Mouse (Mus musculus) embryonic facial prominence, embryonic 11.5 days (tissue): ENCODE measurements around the gene Ryr1. TPM values are rescaled to one million over a fixed set of nuclear protein-coding genes. Genes with fewer than 3 reads are reported as not detected.

Experiments used
- ATAC-seq: fragments of 200-750 bp; cut with Nextera tagmentation; replicated peaks from 2 replicates; pipeline ENCODE4 v1.8.0; 2017; ENCODE audit warnings: low read depth; ENCODE audit not compliant: insufficient number of reproducible peaks, low FRiP score, low TSS enrichment
- DNase-seq: peaks from one replicate; pipeline ENCODE4 v3.0.0-alpha.2; 2015; ENCODE audit warnings: low spot score
- H3K27ac ChIP-seq: fragments of 300-500 bp; sonication (generic); replicated peaks from 2 replicates; pipeline ENCODE4 v1.5.1; 2014; ENCODE audit warnings: mild to moderate bottlenecking, low read depth, low read length, control low read depth
- H3K27me3 ChIP-seq: fragments of 300-500 bp; sonication (generic); 2 replicates; pipeline ENCODE4 v1.6.1; 2014; ENCODE audit warnings: mild to moderate bottlenecking, low read length, moderate library complexity, mixed read lengths; ENCODE audit not compliant: control insufficient read depth, insufficient read depth
- H3K36me3 ChIP-seq: fragments of 300-500 bp; sonication (generic); replicated peaks from 2 replicates; pipeline ENCODE4 v1.6.1; 2014; ENCODE audit warnings: low read depth, mild to moderate bottlenecking, low read length, moderate library complexity, mixed read lengths; ENCODE audit not compliant: control insufficient read depth, insufficient read depth
- H3K4me1 ChIP-seq: fragments of 300-500 bp; sonication (generic); 2 replicates; pipeline ENCODE4 v1.6.1; 2014; ENCODE audit warnings: low read length, mixed read lengths; ENCODE audit not compliant: control insufficient read depth, insufficient read depth
- H3K4me2 ChIP-seq: fragments of 300-500 bp; sonication (generic); 2 replicates; pipeline ENCODE4 v1.6.1; 2014; ENCODE audit warnings: low read depth, mild to moderate bottlenecking, control low read depth, low read length, moderate library complexity
- H3K4me3 ChIP-seq: fragments of 300-500 bp; sonication (generic); 2 replicates; pipeline ENCODE4 v1.5.1; 2014; ENCODE audit warnings: low read depth, low read length, control low read depth
- H3K9ac ChIP-seq: fragments of 300-500 bp; sonication (generic); replicated peaks from 2 replicates; pipeline ENCODE4 v1.6.1; 2014; ENCODE audit warnings: mild to moderate bottlenecking, control low read depth, low read length
- H3K9me3 ChIP-seq: fragments of 300-500 bp; sonication (generic); replicated peaks from 2 replicates; pipeline ENCODE4 v1.6.1; 2016; ENCODE audit warnings: mild to moderate bottlenecking, low read length, inconsistent platforms, mixed read lengths; ENCODE audit not compliant: control insufficient read depth
- WGBS: fragments of 180-500 bp; shearing (Covaris S2); extraction: QIAGEN DNeasy Blood & Tissue Kit; methylation state at CpG from one replicate; pipeline ENCODE4 v1.1.7; 2014; 5-methylcytosine and 5-hydroxymethylcytosine counted together
- polyA plus RNA-seq: library from polyadenylated mRNA; unstranded; fragments of >200 nt; fragmentation: Nextera tagmentation; extraction: Ambion mirVana; gene quantifications from 2 replicates; pipeline ENCODE4 v1.2.1, GENCODE M21; 2014

The Ryr1 gene
- polyA plus RNA-seq, 1 experiment from 2014 or later, result 0.98 TPM

DNA sequence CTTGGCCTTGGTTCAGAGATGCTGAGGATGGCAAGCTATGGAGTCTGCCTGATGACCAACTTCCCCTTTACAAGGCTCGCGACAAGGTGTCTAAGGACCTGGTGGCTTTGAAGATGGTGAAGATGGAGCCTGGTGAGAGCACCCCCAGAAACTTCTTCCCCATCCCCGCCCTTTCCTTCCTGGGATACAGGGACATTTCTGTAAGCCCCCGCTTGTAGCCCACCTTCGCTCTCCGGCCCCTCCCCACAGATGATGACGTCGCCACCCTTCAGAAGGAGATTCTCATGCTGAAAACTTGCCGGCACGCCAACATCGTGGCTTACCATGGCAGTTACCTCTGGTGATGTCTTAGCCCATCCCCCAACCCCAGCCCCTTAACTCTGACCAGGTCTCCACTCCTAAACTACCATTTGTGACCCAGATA lies 141.8 kb downstream of the Ryr1 start:
- DNase-seq (no peak), ATAC-seq (no peak)
- Histone ChIP-seq H3K27me3 (no peaks in the 10 kb centered on the region), H3K36me3 (no peaks in the 10 kb centered on the region), H3K4me3 (no peak overlapping the region), H3K9ac (no peak overlapping the region), H3K27ac (no peak overlapping the region), H3K9me3 (no peaks in the 10 kb centered on the region), H3K4me1 (no peaks in the 10 kb centered on the region; the same call in 1 of the 2 replicates), H3K4me2 (no peak overlapping the region; the same call in 1 of the 2 replicates)
- WGBS, result 74% methylated on average over 11 of the region's 11 CpGs

DNA sequence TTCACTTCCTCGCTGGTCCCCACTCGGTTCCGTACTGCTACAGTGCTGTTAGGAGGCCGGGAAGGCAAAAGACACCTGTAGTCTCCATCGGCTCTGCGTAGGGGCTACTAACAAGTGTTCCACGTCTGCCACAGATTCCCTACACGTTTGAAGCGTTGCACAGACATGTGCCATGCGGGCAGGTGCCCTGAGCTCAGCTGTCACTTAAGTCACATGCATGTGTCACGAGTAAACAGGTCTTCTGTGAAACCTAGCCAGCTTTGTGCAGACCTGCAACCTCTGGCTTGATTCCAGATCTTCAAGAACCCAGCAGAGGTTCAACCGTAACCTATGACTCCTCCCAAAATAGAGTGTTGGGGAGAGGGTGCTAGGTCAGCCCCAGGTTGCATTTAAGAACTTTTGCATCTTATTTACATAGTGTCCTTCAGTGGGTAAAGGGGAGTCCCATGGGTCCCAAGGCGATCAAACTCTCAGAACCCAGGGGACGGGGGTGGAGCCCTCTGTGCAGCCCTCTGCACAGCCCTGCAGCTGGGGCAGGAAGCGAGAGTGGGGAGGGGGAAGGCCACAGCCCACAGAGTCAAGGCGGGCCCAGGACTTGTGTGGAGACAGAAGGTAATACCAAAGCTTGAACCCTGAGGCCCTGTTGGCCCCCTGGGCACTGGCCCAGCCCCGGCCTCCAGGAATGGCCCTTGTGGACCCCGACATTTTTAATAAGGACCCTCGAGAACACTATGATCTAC lies 142.5 kb downstream of the Ryr1 start:
- H3K27me3 ChIP-seq, result no peaks in the 10 kb centered on the region
- no peaks in the 10 kb centered on the region for H3K9me3 ChIP-seq
- H3K4me3 ChIP-seq, result peak overlapping the region; percentile 53
- DNase-seq (no peak), ATAC-seq (peak; percentile 42)
- 13% methylated on average over 19 of the region's 19 CpGs for WGBS
- H3K4me2 ChIP-seq, result peak overlapping the region; percentile 74
- peak overlapping the region; percentile 79 for H3K9ac ChIP-seq
- peak overlapping the region; percentile 38; the same call in 1 of the 2 replicates for H3K27ac ChIP-seq
- H3K4me1 ChIP-seq, result no peaks in the 10 kb centered on the region; the same call in 1 of the 2 replicates
- no peaks in the 10 kb centered on the region; the same call in 1 of the 2 replicates for H3K36me3 ChIP-seq

DNA sequence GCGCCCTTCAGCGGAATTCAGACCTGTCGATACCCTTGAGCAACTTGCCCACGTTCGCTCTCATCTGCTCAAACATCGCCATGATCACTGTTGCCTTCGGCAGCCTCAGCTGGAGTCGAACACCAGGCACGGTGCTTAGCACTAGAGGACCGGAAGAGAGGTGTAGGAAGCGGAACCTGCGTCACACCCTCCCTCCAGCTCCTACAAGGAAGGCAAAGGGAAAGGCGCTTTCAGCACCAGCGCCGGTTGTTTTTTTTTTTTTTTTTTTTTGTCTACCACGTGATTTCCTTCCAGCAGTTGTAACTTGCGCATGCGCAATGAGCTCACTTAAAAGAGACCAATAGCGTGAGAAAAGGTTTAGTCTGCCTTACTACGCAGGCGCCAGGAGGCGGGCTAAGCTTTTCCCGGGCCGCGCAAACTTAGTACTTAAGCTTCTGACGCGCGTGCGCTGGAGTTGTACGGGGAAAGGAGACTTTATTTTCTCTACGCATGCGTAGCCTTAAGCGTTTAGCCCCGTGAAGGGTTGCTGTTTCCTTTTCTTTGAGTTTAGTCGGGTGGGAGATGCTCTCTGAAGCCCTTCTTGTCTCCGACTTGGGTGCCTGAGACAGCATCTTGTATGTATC lies 143.2 kb downstream of the Ryr1 start, which contains the start of the genes Eif3k and Map4k1:
TSS of gene Eif3k (minus strand) at position 214 of the 623 bp plus-strand sequence.
TSS of gene Map4k1 (plus strand) at position 400 of the 623 bp plus-strand sequence.
- H3K4me2 ChIP-seq, result peak within 1 kb of the TSS; percentile 84
- H3K9me3 ChIP-seq, result no peaks in the 10 kb centered on the region
- ATAC-seq, result peak; percentile 94
- H3K9ac ChIP-seq, result peak within 1 kb of the TSS; percentile 79
- no peaks in the 10 kb centered on the region; the same call in 1 of the 2 replicates for H3K36me3 ChIP-seq
- no peaks in the 10 kb centered on the region; the same call in 1 of the 2 replicates for H3K4me1 ChIP-seq
- peak; percentile 100 for DNase-seq
- under 1% methylated on average over 36 of the region's 36 CpGs for WGBS
- peak within 1 kb of the TSS; percentile 53 for H3K4me3 ChIP-seq
- peak within 1 kb of the TSS; percentile 38; the same call in 1 of the 2 replicates for H3K27ac ChIP-seq
- H3K27me3 ChIP-seq, result no peaks in the 10 kb centered on the region

DNA sequence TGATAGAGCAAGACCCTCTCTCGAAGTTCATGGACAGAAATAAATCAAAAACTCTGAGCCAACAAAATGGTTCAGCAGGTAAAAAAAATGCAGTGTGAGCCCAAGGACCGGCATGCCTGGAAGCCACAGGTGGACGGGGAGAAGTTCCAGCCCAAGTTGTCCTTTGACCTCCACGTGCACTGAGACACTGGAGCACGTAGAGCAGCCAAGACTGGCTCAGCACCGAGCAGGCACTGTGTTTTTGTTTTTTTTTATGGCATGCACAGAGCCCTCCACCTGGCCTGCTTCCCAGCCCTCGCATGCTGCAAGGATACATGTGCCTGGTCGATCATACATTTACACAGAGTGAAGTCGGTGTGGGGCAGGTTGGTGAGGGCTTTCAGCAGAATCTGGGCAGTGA lies 147.4 kb downstream of the Ryr1 start:
- Histone ChIP-seq H3K27ac (no peak overlapping the region), H3K4me3 (no peak overlapping the region), H3K9me3 (no peaks in the 10 kb centered on the region), H3K36me3 (peaks cover 3% of the 10 kb centered on the region; the same call in 1 of the 2 replicates), H3K4me1 (no peaks in the 10 kb centered on the region; the same call in 1 of the 2 replicates), H3K4me2 (no peak overlapping the region), H3K27me3 (no peaks in the 10 kb centered on the region), H3K9ac (no peak overlapping the region)
- 89% methylated on average over 9 of the region's 9 CpGs for WGBS
- no peak for DNase-seq
- ATAC-seq, result no peak

DNA sequence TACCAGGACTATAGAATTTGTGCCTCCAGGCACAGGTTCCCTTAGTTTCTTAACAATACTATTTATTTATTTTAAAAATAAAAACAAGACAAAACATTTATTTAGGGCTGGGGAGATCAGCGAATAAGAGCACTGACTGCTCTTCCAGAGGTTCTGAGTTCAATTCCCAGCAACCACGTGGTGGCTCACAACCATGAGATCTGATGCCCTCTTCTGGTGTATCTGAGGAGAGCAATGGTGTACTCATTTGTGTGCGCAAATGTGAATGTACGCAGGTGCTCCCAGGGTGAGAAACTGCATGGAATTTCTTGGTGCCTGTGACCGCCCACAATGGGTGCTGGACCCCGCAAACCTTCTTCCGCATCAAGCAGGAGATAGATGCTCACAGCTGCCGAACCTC lies 152.0 kb downstream of the Ryr1 start:
- H3K27ac ChIP-seq, result no peak overlapping the region
- no peaks in the 10 kb centered on the region for H3K27me3 ChIP-seq
- ATAC-seq, result no peak
- H3K4me1 ChIP-seq, result no peaks in the 10 kb centered on the region
- no peak for DNase-seq
- no peaks in the 10 kb centered on the region for H3K9me3 ChIP-seq
- H3K36me3 ChIP-seq, result peaks cover 3% of the 10 kb centered on the region; the same call in 1 of the 2 replicates
- H3K4me2 ChIP-seq, result no peak overlapping the region
- H3K9ac ChIP-seq, result no peak overlapping the region
- no peak overlapping the region for H3K4me3 ChIP-seq
- 83% methylated on average over 8 of the region's 8 CpGs for WGBS

DNA sequence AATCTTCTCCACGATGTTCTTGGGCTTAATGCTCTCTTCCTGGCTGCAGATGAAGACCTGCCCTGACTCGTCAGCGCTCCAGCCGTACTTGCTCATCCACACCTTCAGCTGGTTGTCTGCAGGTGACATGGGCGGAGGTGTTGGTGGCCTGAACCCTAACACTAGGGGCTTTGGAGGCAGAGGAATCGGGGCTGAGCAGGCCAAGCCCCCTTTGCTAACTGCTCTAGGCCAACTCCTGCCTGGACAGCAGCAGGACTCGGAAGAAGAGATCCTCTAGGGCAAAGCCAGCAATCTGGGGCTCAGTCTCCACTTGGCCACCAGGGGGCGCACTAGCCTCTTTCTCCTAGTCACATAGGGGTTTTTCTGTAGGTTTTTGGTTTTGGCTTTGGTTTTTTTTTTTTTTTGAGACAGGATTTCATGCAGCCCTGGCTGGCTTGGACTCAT lies 152.4 kb downstream of the Ryr1 start:
- 68% methylated on average over 8 of the region's 8 CpGs for WGBS
- Histone ChIP-seq H3K27ac (no peak overlapping the region), H3K27me3 (no peaks in the 10 kb centered on the region), H3K4me2 (no peak overlapping the region), H3K9me3 (no peaks in the 10 kb centered on the region), H3K36me3 (peaks cover 3% of the 10 kb centered on the region; the same call in 1 of the 2 replicates), H3K4me3 (no peak overlapping the region), H3K9ac (no peak overlapping the region), H3K4me1 (no peaks in the 10 kb centered on the region)
- ATAC-seq (no peak), DNase-seq (peak; percentile 86)

DNA sequence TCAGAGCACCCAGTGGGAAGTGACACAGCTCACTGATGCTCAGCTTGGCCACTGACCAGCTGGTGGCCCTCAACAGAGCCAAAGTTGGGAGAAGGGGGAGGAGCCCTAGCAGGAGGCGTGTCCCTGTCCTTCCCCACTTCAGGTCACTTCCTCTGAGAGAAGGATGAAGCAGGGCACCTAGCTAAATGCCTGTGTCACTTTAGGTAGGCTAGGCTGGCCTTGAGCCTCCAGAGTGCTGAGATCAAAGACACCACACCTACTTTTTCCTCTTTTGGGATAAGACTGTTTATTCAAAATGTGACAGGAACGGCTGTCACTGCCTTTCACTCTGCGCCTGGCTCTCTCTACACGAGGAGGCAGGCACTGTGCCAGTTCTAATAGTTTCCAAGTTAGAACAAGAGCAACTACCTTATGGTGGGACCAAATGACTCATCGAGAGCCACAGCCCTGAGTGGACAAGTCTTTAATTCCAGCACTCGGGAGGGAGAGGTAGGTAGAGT lies 153.2 kb downstream of the Ryr1 start:
- ATAC-seq, result no peak

More for the DNA sequence above, 153.2 kb downstream of the Ryr1 start:
- 0 out of 2 replicates have a peak, but pooled peaks cover 3% of the 10 kb centered on the region for H3K36me3 ChIP-seq
- no peak for DNase-seq
- H3K27ac ChIP-seq, result no peak overlapping the region
- H3K9ac ChIP-seq, result no peak overlapping the region
- H3K4me2 ChIP-seq, result no peak overlapping the region
- no peak overlapping the region for H3K4me3 ChIP-seq
- H3K4me1 ChIP-seq, result no peaks in the 10 kb centered on the region
- 86% methylated on average over 6 of the region's 6 CpGs for WGBS
- no peaks in the 10 kb centered on the region for H3K9me3 ChIP-seq
- no peaks in the 10 kb centered on the region for H3K27me3 ChIP-seq
